Mouse (Mus musculus): ENCODE measurements at regions not wholly inside any gene's neighbourhood (a gene's known extent, or its start where the extent isn't known, plus 50 kb on each side); places are given as distances from the start of the nearest gene placed in this dataset.

GRCm38 (mm10) chr12:92100080-92100479 is 251.1 kb upstream of the Sel1l start:
- Histone ChIP-seq H3K27ac (no peak overlapping the region), H3K36me3 (no peaks in the 10 kb centered on the region), H3K4me2 (replicated peaks) (no peak overlapping the region), H3K27me3 (no peaks in the 10 kb centered on the region), H3K9ac (no peak overlapping the region), H3K4me1 (no peaks in the 10 kb centered on the region), H3K4me3 (no peak overlapping the region), H3K9me3 (no peaks in the 10 kb centered on the region)
- 81% methylated on average over 4 of the region's 4 CpGs for WGBS
- ATAC-seq (ENCODE audit: insufficient number of reproducible peaks, insufficient read depth, low FRiP score, low TSS enrichment): no peak

DNA sequence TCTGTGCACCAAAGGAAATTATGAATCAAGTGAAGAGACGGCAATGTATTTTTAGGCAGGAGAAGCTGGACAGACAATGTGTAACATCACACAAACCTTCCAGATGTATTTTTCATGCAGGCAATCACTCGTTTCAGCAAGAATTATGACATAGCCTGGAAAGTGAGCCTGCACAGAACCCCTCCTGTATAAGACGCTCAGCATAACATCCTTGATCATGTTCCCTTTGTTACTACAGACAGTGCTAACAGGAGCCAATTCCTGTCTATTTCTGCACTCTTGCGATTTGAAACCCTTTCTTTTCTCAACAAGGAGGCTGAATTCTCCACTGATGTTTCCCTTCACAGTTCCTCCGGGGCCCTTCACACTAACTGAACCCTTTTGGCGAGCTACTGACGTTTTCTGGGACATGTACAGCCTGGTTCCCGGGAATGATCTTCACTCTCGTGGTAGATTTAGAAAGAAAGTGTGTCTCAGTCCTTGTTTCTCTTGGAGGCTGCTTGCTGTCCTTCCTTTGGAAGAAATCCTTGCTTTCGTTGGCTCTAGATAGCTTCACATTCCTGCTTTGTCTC is 243.9 kb upstream of the Sel1l start:
- Histone ChIP-seq H3K4me1 (no peaks in the 10 kb centered on the region), H3K9ac (no peak overlapping the region), H3K36me3 (no peaks in the 10 kb centered on the region), H3K27me3 (no peaks in the 10 kb centered on the region), H3K27ac (no peak overlapping the region), H3K4me3 (no peak overlapping the region), H3K4me2 (replicated peaks) (no peak overlapping the region), H3K9me3 (no peaks in the 10 kb centered on the region)
- no peak for ATAC-seq (ENCODE audit: insufficient number of reproducible peaks, insufficient read depth, low FRiP score, low TSS enrichment)
- 74% methylated on average over 10 of the region's 10 CpGs for WGBS

GRCm38 (mm10) chr12:92073209-92073608 is 224.3 kb upstream of the Sel1l start:
- no peak overlapping the region for H3K4me2 ChIP-seq (replicated peaks)
- no peak overlapping the region for H3K4me3 ChIP-seq
- H3K9me3 ChIP-seq: no peaks in the 10 kb centered on the region
- H3K27me3 ChIP-seq: no peaks in the 10 kb centered on the region
- no peaks in the 10 kb centered on the region for H3K36me3 ChIP-seq
- ATAC-seq (ENCODE audit: insufficient number of reproducible peaks, insufficient read depth, low FRiP score, low TSS enrichment): no peak
- no peak overlapping the region for H3K9ac ChIP-seq
- no peaks in the 10 kb centered on the region for H3K4me1 ChIP-seq
- H3K27ac ChIP-seq: no peak overlapping the region
- 88% methylated on average over 10 of the region's 10 CpGs for WGBS

DNA sequence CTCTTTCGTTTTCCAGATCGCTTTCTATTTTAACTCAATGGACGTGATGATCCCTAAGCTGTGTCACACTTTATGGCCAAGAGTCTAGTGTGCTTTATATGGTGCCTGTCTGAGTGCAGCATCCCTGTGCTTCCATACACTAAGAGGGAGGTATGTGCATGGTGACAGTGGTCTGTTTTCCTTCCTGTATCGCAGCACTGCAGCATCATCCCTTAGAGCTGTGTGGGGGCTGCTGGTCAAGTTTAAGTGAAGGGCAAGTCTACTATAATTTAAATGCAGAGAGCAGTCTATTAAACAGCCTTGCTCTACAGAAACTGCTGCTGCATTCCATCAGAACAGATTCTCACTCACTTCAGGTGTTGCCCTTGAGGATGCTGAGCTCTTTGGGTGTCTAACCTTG is 213.8 kb upstream of the Sel1l start:
- H3K4me2 ChIP-seq (replicated peaks): no peak overlapping the region
- no peaks in the 10 kb centered on the region for H3K36me3 ChIP-seq
- H3K9me3 ChIP-seq: no peaks in the 10 kb centered on the region
- no peak overlapping the region for H3K27ac ChIP-seq
- H3K4me1 ChIP-seq: no peaks in the 10 kb centered on the region
- no peaks in the 10 kb centered on the region for H3K27me3 ChIP-seq
- ATAC-seq (ENCODE audit: insufficient number of reproducible peaks, insufficient read depth, low FRiP score, low TSS enrichment): no peak
- H3K9ac ChIP-seq: no peak overlapping the region
- 74% methylated on average over 4 of the region's 4 CpGs for WGBS
- no peak overlapping the region for H3K4me3 ChIP-seq

GRCm38 (mm10) chr12:92040481-92040880 is 191.5 kb upstream of the Sel1l start:
- H3K4me2 ChIP-seq (replicated peaks): no peak overlapping the region
- WGBS: 66% methylated on average over 1 of the region's 1 CpGs

GRCm38 (mm10) chr12:92029192-92029591 is 180.2 kb upstream of the Sel1l start:
- 83% methylated on average over 2 of the region's 2 CpGs for WGBS
- Histone ChIP-seq H3K4me1 (no peaks in the 10 kb centered on the region), H3K4me3 (no peak overlapping the region), H3K4me2 (replicated peaks) (no peak overlapping the region), H3K36me3 (no peaks in the 10 kb centered on the region), H3K27me3 (no peaks in the 10 kb centered on the region), H3K9ac (no peak overlapping the region), H3K27ac (no peak overlapping the region), H3K9me3 (no peaks in the 10 kb centered on the region)
- no peak for ATAC-seq (ENCODE audit: insufficient number of reproducible peaks, insufficient read depth, low FRiP score, low TSS enrichment)

More at GRCm38 (mm10) chr12:92040481-92040880, 191.5 kb upstream of the Sel1l start:
- Histone ChIP-seq H3K9me3 (no peaks in the 10 kb centered on the region), H3K4me1 (no peaks in the 10 kb centered on the region), H3K9ac (no peak overlapping the region), H3K4me3 (no peak overlapping the region), H3K27ac (no peak overlapping the region), H3K36me3 (no peaks in the 10 kb centered on the region), H3K27me3 (no peaks in the 10 kb centered on the region)
- no peak for ATAC-seq (ENCODE audit: insufficient number of reproducible peaks, insufficient read depth, low FRiP score, low TSS enrichment)

DNA sequence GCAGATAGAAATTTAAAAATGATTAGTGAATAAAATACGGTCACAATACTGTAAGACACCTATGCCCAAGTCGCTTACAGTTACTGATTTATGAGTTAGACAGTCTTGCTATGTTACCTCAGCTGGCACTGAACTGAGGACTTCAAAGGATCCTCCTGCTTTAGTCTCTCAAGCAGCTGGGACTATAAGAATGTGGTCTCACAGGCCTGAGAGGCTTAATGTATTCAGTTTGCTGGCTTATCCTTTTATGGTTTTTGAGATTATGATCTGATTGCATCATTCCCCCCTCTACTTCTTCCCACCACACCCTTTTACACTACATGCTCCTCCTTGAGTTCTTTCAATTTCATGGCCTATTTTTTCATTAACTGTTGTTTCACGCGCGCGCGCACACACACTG is 179.4 kb upstream of the Sel1l start:
- Histone ChIP-seq H3K4me3 (no peak overlapping the region), H3K4me1 (no peaks in the 10 kb centered on the region), H3K9me3 (no peaks in the 10 kb centered on the region), H3K27me3 (no peaks in the 10 kb centered on the region), H3K4me2 (replicated peaks) (no peak overlapping the region), H3K27ac (no peak overlapping the region), H3K36me3 (no peaks in the 10 kb centered on the region), H3K9ac (no peak overlapping the region)
- ATAC-seq (ENCODE audit: insufficient number of reproducible peaks, insufficient read depth, low FRiP score, low TSS enrichment): no peak
- WGBS: 93% methylated on average over 7 of the region's 7 CpGs

- no peaks in the 10 kb centered on the region for H3K27me3 ChIP-seq
- H3K27ac ChIP-seq: no peak overlapping the region
- H3K4me2 ChIP-seq (replicated peaks): no peak overlapping the region
- no peaks in the 10 kb centered on the region for H3K36me3 ChIP-seq
- H3K9me3 ChIP-seq: no peaks in the 10 kb centered on the region
- ATAC-seq (ENCODE audit: insufficient number of reproducible peaks, insufficient read depth, low FRiP score, low TSS enrichment): no peak
- 77% methylated on average over 4 of the region's 4 CpGs for WGBS
- no peak overlapping the region for H3K9ac ChIP-seq
- no peak overlapping the region for H3K4me3 ChIP-seq
- no peaks in the 10 kb centered on the region for H3K4me1 ChIP-seq
Observed at GRCm38 (mm10) chr12:92024461-92025218, 175.7 kb upstream of the Sel1l start.

DNA sequence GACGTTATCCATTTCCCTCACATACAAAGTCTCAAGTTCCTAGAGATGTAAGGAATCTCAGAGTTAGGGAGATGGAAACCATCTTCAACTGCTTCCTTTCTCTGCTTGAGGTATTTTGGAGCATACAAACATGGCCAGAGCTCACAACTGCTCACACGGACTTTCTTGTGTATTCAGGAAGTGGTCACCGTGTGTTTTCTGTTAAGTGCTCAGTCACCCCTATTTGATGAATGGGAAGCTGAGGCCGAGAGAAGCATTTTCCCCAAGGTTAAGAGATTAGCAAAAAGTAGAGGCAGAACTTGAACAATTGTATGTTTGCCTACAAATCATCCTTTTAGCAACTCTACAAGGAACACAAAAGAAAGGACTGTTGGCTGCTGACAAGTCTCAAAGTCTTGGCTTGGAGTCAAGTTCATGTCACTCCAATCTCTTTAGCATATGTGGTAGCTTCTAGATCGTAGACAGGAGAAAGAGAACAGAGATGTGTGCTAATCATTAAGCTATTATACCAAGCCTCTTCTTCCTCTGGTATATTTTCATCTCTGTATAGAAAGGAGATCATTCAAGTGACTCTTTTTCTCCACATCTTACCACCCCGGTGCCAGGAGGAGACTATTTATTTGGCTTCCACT is 170.8 kb upstream of the Sel1l start:
- no peaks in the 10 kb centered on the region for H3K36me3 ChIP-seq
- no peaks in the 10 kb centered on the region for H3K9me3 ChIP-seq
- no peak overlapping the region for H3K4me2 ChIP-seq (replicated peaks)
- no peak overlapping the region for H3K9ac ChIP-seq
- WGBS: 42% methylated on average over 6 of the region's 6 CpGs
- no peak overlapping the region for H3K27ac ChIP-seq
- H3K4me1 ChIP-seq: no peaks in the 10 kb centered on the region
- no peaks in the 10 kb centered on the region for H3K27me3 ChIP-seq
- no peak overlapping the region for H3K4me3 ChIP-seq
- no peak for ATAC-seq (ENCODE audit: insufficient number of reproducible peaks, insufficient read depth, low FRiP score, low TSS enrichment)

- no peak overlapping the region for H3K9ac ChIP-seq
- WGBS: 92% methylated on average over 2 of the region's 2 CpGs
- no peak overlapping the region for H3K4me2 ChIP-seq (replicated peaks)
- no peaks in the 10 kb centered on the region for H3K36me3 ChIP-seq
- H3K4me1 ChIP-seq: 0 out of 2 replicates have a peak, but pooled peaks cover 4% of the 10 kb centered on the region
- ATAC-seq (ENCODE audit: insufficient number of reproducible peaks, insufficient read depth, low FRiP score, low TSS enrichment): no peak
- no peak overlapping the region for H3K4me3 ChIP-seq
- H3K27ac ChIP-seq: no peak overlapping the region
- no peaks in the 10 kb centered on the region for H3K27me3 ChIP-seq
- H3K9me3 ChIP-seq: no peaks in the 10 kb centered on the region
Observed at GRCm38 (mm10) chr12:92015373-92015772, 166.4 kb upstream of the Sel1l start.

DNA sequence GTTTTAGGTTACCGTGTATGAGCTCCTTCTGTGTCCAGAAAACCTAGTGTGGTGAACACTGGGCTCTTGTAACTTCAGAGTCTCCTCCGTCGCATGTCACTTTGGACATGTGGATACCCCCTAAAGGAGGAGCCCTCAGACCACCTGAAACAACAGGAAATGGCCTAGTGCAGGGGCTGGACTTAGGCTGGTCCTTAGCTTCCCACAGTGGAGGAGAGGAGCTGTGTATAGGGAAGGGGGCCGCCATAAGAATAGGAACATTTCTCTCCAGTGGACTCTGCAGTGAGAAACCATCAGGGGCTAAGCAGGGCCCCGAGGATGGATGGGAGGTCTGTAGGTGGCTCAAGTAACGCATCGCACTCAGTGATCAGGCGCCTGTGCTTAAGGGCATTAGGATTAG is 165.0 kb upstream of the Sel1l start:
- 47% methylated on average over 8 of the region's 8 CpGs for WGBS
- H3K9me3 ChIP-seq: no peaks in the 10 kb centered on the region
- H3K4me3 ChIP-seq: no peak overlapping the region
- no peak overlapping the region for H3K9ac ChIP-seq
- H3K4me2 ChIP-seq (replicated peaks): no peak overlapping the region
- H3K27ac ChIP-seq: no peak overlapping the region
- ATAC-seq (ENCODE audit: insufficient number of reproducible peaks, insufficient read depth, low FRiP score, low TSS enrichment): no peak; the same call in 1 of the 2 replicates
- no peaks in the 10 kb centered on the region for H3K27me3 ChIP-seq
- H3K36me3 ChIP-seq: no peaks in the 10 kb centered on the region
- H3K4me1 ChIP-seq: 0 out of 2 replicates have a peak, but pooled peaks cover 4% of the 10 kb centered on the region

GRCm38 (mm10) chr12:92013244-92013643 is 164.3 kb upstream of the Sel1l start:
- Histone ChIP-seq H3K4me2 (replicated peaks) (no peak overlapping the region), H3K9ac (no peak overlapping the region), H3K9me3 (no peaks in the 10 kb centered on the region), H3K27me3 (no peaks in the 10 kb centered on the region), H3K4me1 (0 out of 2 replicates have a peak, but pooled peaks cover 4% of the 10 kb centered on the region), H3K27ac (no peak overlapping the region), H3K36me3 (no peaks in the 10 kb centered on the region), H3K4me3 (no peak overlapping the region)
- no peak for ATAC-seq (ENCODE audit: insufficient number of reproducible peaks, insufficient read depth, low FRiP score, low TSS enrichment)
- 12% methylated on average over 8 of the region's 8 CpGs for WGBS

Data from embryonic facial prominence, embryonic 12.5 days (tissue).